Mouse (Mus musculus): Measurements from ENCODE around the gene Mcm3.
A peak's percentile ranks its signal among the peaks of the same experiment; 100 is the strongest.
"Not testable (repeated sequence)": the region's sequence is repeated elsewhere in the genome, so short reads cannot be mapped to it uniquely, and the experiment has no call there.

Gene Mcm3

DNA sequence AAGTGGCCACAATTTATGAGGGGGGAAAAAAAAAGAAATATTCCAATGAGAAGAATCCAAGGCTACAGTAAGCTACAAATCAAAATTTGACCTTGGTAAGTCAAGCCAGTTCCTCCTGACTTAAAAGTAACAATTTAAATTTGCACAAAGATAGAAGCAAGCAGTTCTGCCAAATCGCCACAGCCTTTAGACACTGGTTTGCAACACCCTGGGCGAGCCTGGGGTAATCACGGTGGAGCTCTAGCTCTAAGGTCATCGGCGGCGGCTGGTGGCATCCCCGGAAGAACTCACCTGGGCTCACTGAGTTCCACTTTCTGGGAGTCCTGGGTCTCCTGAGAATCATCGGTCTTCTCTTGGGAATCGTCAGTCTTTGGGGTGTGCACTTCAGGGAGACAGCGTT, 15.6 kb downstream of the Mcm3 start:
- DNase-seq (ENCODE audit: low spot score in 2 of 2) = no peak

DNA sequence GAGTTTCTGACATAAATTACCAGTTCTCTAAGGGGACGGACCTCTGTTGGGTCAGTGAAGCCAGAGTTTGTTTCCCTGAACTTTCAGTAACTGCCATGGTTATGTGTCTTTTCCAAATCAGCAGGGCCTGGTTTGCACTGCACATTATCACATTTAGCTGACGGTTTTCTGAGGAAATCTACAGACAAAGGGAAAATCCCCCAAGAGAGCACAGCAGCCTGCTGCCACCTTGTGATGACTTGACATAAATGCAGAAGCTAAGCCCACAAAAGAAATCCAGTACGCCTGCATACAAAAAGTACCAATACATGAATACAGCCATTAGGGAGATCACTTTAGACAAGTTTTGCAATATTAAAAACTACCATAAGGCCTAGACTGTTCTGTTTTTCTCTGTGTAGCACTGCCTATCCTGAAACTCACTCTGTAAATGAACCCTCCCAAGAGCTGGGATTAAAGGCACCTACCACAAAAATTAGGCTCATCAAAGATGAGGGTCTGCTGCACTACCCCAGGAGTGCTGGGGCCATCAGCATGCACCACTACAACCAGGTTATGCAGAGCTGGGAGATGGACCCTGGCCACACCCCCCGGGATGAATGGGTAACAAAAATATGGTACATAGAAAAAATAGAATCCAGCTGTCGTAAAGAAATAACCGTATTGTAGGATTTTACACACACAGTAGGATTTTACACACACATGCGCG, 18.3 kb downstream of the Mcm3 start:
- peak; percentile 43 to 57 for DNase-seq (ENCODE audit: low spot score in 2 of 2)

DNA sequence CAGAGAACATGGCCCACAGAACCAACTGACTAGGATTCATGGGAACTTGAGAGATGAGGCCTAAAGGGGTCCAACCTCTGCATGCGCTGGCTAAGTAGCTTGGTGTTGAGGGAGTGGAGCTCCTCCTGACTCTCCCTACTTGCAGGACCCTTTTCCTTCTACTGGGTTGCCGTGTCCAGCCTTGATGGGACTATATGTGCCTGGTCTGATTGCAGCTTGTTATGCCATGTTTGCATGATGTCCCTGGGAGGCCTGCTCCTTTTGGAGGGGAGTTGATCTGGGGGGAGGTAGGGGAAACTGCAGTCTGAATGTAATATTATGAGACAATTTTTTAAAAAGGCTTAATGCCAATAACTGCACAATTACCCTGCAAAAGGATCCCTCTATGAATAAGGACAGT, 18.8 kb downstream of the Mcm3 start:
- DNase-seq (ENCODE audit: low spot score in 2 of 2) = no peak

DNA sequence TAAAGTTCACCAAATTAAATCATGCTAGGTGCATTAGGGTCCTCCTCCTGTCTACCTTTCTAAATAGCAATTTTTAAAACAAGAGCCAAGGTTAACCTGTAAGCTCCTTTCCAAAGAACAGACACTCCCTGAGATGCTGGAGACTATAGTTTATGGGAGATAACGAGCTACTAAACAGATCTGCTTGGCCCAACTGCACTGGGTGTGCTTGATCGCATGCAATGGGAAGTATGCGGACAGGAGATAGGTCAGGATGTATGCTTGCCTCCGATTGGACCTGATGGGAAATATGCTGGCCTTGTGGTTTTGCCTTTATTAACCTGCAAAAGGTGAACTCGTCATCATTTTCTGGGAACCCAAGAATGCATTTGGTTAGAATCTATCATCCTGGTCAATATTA, 24.9 kb downstream of the Mcm3 start:
- no peak for DNase-seq (ENCODE audit: low spot score in 2 of 2)

DNA sequence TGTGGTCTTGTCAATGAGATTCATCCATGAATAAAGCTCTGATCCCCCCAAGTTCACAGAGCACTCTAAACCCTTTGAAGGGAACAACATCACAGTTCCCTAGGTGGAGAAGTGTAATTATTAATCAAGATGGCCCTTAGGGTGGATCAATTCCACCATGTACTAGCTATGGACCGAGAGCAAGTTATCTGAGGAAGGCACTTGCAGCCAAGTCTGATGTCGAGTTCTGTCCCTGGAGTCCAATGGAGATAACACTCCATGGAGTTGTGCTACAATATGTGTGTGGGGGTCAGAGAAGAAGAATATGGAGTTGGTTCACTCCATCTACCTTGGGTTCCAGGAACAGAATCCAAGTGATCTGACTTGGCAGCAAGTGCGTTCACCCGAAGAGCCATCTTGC, 25.4 kb downstream of the Mcm3 start:
- no peak for DNase-seq (ENCODE audit: low spot score in 2 of 2)

DNA sequence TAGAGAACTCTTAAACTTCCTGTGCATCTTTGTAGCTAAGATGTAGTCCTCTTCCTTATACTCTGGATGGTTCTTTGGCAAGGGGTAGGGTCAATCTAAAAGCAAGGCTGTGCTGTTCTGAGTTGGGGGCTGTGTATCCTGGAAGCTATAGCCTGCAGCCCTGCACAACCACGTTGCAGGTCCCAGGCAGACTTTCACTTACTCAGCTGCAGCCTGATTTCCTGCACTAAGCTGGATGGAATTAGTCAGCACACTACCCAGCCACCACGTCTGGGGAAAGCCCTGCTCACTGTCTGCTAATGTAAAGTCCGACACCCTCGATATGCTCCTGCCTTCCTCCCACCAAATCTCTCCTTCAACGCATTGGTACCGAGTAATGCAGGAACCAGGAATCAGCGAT, 28.7 kb downstream of the Mcm3 start:
- no peak for DNase-seq (ENCODE audit: low spot score in 2 of 2)

DNA sequence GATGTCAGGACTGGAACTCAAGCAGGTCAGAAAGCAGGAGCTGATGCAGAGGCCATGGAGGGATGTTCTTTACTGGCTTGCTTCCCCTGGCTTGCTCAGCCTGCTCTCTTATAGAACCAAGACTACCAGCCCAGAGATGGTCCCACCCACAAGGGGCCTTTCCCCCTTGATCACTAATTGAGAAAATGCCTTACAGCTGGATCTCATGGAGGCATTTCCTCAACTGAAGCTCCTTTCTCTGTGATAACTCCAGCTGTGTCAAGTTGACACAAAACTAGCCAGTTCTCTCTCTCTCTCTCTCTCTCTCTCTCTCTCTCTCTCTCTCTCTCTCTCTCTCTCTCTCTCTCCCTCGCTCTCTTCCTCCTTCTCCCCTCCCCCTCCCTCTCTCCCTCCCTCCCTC, 29.6 kb downstream of the Mcm3 start, which contains the start of gene Il17f:
Gene Il17f, minus strand, starts transcription at position 101 of the 400 bp plus-strand sequence.
- DNase-seq (ENCODE audit: low spot score in 2 of 2) = not testable (repeated sequence)

DNA sequence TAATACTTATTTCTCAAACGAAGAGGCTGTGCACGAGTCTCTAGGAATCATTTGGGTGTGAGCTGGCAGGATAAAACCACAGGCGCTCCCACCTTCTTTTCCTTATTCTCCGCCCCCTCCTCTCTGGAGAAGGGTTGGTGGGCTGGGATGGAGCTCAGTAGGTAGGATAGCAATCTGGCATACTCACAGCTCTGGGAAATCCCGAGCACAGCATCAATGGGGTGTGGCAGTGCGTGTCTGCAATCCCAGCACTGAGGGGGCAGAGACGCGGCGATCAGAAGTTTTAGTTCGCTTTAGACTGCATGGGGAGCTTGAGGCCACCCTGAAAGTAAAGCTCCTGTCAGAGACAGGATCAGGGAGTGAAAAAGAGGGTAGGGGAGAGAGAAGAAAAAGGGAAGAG, 31.7 kb downstream of the Mcm3 start:
- no peak for DNase-seq (ENCODE audit: low spot score in 2 of 2)

DNA sequence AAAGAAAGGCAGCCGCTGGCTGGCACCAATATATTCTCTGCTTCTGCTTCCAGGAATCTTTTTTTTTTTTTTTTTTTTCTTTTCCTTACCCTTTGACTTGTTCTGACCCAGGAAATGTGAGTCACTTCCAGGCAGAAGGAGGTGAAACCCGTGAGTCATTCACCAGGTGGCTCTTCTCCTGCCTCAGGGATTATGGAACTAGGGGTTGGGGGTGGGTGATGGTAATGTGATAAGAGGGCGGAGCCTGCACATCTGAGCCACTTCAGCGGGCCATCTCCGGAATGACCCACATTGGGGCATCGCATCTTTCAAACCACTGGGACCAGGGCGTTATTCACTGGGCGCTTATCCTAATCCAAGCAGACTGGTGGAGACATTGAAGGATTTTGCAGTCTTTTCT, 33.1 kb downstream of the Mcm3 start:
- DNase-seq (ENCODE audit: low spot score in 2 of 2) = no peak

DNA sequence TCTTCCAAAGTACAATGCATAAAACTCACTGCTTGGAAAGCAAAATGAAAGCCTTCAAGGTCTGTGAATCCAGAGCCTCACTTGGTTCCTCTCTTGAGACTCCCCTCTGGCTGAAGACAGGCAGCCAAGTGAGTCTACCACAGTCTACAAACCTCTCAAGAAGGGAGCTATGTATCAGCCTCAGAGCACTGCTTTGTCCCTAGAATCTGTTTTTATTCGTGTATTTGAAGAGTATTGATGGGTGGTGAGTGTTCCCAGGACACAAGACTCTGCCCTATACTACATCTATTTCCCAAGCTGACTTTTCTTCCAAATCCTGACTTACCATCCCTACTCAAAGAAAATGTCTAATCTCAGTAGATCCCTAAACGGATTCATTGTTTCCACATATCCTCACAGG, 41.7 kb downstream of the Mcm3 start:
- no peak for DNase-seq (ENCODE audit: low spot score in 2 of 2)

DNA sequence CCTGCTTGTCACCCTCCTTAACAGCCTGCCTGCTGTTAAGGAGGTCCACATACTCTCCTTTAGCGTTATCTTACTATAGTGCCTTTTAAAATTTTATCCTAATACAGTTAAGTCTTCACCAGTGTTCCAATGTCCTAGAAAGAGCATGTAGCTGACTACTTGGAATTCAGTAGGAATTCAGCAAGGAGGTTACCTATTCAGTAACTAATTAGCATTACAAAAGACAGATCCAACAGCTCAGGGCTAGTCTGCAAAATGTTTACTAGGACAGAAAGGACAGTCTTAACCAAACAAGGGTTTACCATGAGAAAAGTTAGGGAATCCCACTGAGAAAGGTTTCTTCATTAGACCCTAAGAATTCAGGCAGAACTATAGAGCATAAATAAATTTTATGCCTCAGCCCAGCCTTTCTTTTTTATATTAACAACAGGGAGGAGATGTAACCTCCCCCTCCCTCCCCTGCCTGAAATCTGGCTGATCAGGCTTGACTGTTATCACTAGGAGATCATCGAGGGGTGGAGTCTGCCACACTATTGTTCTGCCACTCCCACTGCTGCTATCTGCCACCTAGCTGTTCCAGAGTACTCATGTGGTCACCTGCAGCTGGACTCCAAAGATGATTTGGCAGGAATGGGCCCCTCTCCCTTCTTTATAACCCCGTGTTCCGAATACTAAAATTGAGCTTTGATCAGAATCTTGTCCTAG, 45.9 kb downstream of the Mcm3 start:
- not testable (repeated sequence) for DNase-seq (ENCODE audit: low spot score in 2 of 2)

DNA sequence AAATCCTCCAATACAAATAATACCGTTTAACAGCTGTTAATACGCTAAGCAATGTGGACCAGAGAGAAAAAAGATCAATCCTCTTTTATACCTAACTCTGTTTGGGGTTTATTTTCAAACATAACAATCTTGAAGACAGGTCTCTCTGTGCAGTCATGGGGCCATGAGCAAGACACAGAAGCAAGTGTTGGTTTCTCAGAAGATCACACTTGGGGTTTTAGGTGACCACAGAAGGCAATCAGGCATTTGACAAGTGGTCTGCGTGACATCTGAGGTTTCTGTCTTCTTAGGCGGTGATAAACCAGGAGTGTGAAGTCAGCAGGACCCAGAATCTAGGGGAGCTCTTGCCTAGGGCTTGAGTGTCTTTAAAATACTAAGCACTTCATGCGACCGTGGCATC, 53.6 kb downstream of the Mcm3 start:
- no peak for DNase-seq (ENCODE audit: low spot score in 2 of 2)

DNA sequence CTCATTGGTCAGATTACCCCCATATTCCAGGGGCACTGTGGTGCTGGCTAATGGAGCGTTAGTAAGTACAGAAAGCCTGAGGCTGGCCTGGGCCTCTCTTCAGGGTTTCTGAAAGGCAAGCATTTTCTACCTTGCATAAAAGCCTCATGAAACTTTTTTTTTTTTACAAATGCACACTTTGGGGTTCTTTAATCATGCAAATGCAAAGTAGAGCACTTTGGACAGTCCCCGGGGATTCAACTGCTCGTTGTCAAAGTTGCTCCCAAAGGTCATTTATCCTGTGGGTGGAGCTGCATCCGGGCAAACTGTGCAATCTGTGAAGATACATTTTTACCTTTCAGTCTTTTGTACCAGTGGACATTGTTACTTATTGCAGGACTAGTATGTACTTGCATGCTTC, 58.7 kb downstream of the Mcm3 start:
- no peak for DNase-seq (ENCODE audit: low spot score in 2 of 2)

DNA sequence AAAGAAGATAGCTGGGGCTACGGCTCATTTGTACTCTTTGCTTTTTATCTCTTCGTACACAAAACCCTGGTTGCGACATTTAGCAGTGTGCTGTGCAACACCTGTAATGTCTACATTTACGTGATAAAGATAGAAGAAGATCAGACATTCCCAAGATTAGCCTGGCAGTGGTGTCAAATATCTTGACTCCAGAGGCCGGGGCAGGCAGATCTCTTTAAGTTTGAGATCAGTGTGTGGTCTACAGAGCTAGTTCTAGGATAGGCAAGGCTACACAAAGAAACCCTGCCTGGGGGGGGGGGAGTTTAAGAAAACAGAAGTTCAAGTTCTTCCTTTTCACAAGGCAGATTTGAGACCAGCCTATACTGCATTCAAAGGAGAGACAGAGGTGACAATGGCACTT, 59.8 kb downstream of the Mcm3 start:
- no peak for DNase-seq (ENCODE audit: low spot score in 2 of 2)

DNA sequence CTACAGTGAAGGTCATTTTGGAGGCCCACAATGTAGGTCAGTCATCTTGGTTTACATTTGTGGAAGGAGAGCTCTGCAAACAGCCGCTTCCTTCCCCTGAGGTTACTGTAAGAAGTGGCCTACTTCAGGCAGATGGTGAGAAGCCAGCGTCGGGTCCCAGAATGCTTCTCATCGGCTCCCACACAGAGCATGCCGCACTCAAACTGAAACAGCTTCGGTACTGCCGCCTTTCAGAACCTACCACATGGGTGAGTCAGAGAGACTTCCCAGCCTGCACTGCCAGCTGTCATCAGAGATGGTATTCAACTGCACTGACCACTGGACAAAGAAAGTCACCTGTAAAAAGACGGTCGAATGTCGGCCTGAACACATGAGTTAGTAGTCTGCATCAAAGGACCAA, 60.3 kb downstream of the Mcm3 start:
- peak; percentile 43 to 67 for DNase-seq (ENCODE audit: low spot score in 2 of 2)

DNA sequence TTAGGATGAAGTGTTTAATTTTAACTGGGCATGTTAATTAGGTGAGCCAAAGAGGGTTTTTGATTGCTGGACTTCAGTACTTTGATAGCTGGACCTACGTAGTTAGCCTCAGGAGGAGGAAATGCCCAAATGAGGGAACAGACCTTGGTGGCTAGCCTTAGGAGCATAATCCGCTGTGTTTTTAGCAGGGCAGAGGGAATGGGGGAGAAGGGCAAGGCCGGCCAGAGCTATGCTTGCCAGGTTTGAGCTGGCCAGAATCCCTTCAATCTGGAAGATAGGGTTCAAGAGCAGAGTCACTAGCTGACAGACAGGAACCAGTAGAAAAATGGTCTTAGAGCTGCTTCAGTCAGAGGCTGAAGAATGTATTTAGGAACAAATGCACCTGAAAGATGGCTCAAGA, 62.5 kb downstream of the Mcm3 start:
- DNase-seq (ENCODE audit: low spot score in 2 of 2) = no peak

DNA sequence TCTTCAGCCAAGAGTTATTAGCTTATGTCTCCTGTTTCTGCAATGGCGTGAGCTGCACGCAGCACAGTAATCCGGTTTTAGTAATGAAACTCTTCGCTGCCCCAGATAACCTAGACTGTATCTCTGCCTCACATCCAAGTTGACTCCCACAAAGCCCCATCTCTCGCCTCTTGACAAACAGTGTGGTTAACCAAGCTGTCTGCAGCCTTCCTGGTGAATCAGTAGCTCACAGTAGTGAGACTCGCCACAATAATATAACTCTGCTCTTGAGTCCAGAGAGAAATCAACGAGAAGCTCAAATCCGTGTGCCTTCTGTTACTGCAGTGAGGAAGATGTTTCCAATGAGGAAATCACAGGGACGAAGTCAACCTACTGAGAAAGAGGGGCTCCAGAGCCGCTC, 65.7 kb downstream of the Mcm3 start:
- DNase-seq (ENCODE audit: low spot score in 2 of 2) = no peak
